Mouse (Mus musculus): ENCODE data around the gene Krtap28-10.

GRCm38 (mm10) chr1:82993947-82994346, 48.3 kb downstream of the Krtap28-10 start:
- TF ChIP-seq CTCF (IDR thresholded peaks at IDR 0.05) (no peak), POLR2A (IDR thresholded peaks at IDR 0.05; ENCODE audit: insufficient read depth, low read depth, low read length) (no peak), EP300 (IDR thresholded peaks at IDR 0.05; ENCODE audit: insufficient read depth, low read depth, low read length) (no peak)

Measured in heart, adult 2 months (tissue).